Mouse (Mus musculus): ENCODE results near the gene Dlx2. TPM values are rescaled to one million over a fixed set of nuclear protein-coding genes. Genes with fewer than 3 reads are reported as not detected.

Gene Dlx2
- polyA plus RNA-seq, 2 experiments: 3.1 to 3.6 TPM

GRCm38 (mm10) chr2:71499276-71500230 is 47.0 kb downstream of the Dlx2 start:
- Histone ChIP-seq H3K27me3 (ENCODE audit: control insufficient read depth, insufficient read depth, low read length) (no peaks in the 10 kb centered on the region), H3K36me3 (ENCODE audit: control insufficient read depth, insufficient read depth, low read length) (no peaks in the 10 kb centered on the region), H3K27ac (replicated peaks; ENCODE audit: low read depth, low read length) (no peak overlapping the region), H3K9ac (ENCODE audit: low read depth, low read length, severe bottlenecking) (no peak overlapping the region), H3K4me3 (replicated peaks; ENCODE audit: low read length) (no peak overlapping the region), H3K4me1 (ENCODE audit: control insufficient read depth, insufficient read depth, low read length) (peaks cover 20% of the 10 kb centered on the region), H3K9me3 (ENCODE audit: control insufficient read depth, low read length) (no peaks in the 10 kb centered on the region), H3K4me2 (replicated peaks; ENCODE audit: low read depth, low read length, severe bottlenecking) (no peak overlapping the region)
- no peak for DNase-seq (ENCODE audit: low spot score)
- TF ChIP-seq POLR2A (IDR thresholded peaks at IDR 0.05; ENCODE audit: borderline replicate concordance, extremely low read depth, insufficient read depth, insufficient read length): no peak
- ATAC-seq (ENCODE audit: low FRiP score, low read depth): no peak
- 44% methylated on average over 16 of the region's 16 CpGs for WGBS

DNA sequence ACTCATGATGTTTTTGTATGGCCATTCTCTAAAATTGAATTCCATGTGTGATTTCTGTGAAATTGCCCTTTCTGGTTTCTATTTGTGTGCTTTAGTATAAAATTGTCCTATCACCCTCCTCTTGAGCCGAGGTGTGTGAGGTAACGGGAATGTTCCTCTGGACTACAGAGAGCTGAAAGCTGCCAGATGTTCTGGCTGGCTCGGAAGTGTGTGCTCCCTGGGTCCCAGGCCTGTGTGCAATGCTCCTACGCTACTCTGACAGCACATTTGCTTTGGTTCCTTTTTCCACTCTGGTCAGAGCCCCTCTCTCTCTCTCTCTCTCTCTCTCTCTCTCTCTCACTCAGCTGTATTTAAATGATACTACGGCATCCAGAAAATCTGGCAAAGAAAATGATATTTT is 49.4 kb downstream of the Dlx2 start:
- DNase-seq (ENCODE audit: low spot score) (peak; percentile 77), ATAC-seq (ENCODE audit: low FRiP score, low read depth) (peak; percentile 68; the same call in 1 of the 2 replicates)
- Histone ChIP-seq H3K27me3 (ENCODE audit: control insufficient read depth, insufficient read depth, low read length) (no peaks in the 10 kb centered on the region), H3K9me3 (ENCODE audit: control insufficient read depth, low read length) (no peaks in the 10 kb centered on the region), H3K27ac (replicated peaks; ENCODE audit: low read depth, low read length) (0 out of 2 replicates have a peak overlapping the region, but pooled peaks have one; percentile 28), H3K36me3 (ENCODE audit: control insufficient read depth, insufficient read depth, low read length) (no peaks in the 10 kb centered on the region), H3K9ac (ENCODE audit: low read depth, low read length, severe bottlenecking) (no peak overlapping the region), H3K4me2 (replicated peaks; ENCODE audit: low read depth, low read length, severe bottlenecking) (no peak overlapping the region), H3K4me1 (ENCODE audit: control insufficient read depth, insufficient read depth, low read length) (peaks cover 20% of the 10 kb centered on the region), H3K4me3 (replicated peaks; ENCODE audit: low read length) (no peak overlapping the region)
- 10% methylated on average over 5 of the region's 5 CpGs for WGBS
- no peak for TF ChIP-seq POLR2A (IDR thresholded peaks at IDR 0.05; ENCODE audit: borderline replicate concordance, extremely low read depth, insufficient read depth, insufficient read length)

- Histone ChIP-seq H3K27ac (replicated peaks; ENCODE audit: low read depth, low read length) (no peak overlapping the region), H3K27me3 (ENCODE audit: control insufficient read depth, insufficient read depth, low read length) (no peaks in the 10 kb centered on the region), H3K9ac (ENCODE audit: low read depth, low read length, severe bottlenecking) (no peak overlapping the region), H3K4me2 (replicated peaks; ENCODE audit: low read depth, low read length, severe bottlenecking) (no peak overlapping the region), H3K9me3 (ENCODE audit: control insufficient read depth, low read length) (no peaks in the 10 kb centered on the region), H3K4me1 (ENCODE audit: control insufficient read depth, insufficient read depth, low read length) (peaks cover 19% of the 10 kb centered on the region), H3K36me3 (ENCODE audit: control insufficient read depth, insufficient read depth, low read length) (no peaks in the 10 kb centered on the region), H3K4me3 (replicated peaks; ENCODE audit: low read length) (no peak overlapping the region)
- DNase-seq (ENCODE audit: low spot score) (no peak), ATAC-seq (ENCODE audit: low FRiP score, low read depth) (no peak)
- WGBS: 44% methylated on average over 4 of the region's 4 CpGs
- no peak for TF ChIP-seq POLR2A (IDR thresholded peaks at IDR 0.05; ENCODE audit: borderline replicate concordance, extremely low read depth, insufficient read depth, insufficient read length)
Observed at GRCm38 (mm10) chr2:71494971-71495370, 51.6 kb downstream of the Dlx2 start.

GRCm38 (mm10) chr2:71494503-71494902 is 52.1 kb downstream of the Dlx2 start:
- no peak for ATAC-seq (ENCODE audit: low FRiP score, low read depth)
- WGBS: 80% methylated on average over 10 of the region's 10 CpGs
- H3K27me3 ChIP-seq (ENCODE audit: control insufficient read depth, insufficient read depth, low read length): no peaks in the 10 kb centered on the region

More at GRCm38 (mm10) chr2:71494503-71494902, 52.1 kb downstream of the Dlx2 start:
- no peaks in the 10 kb centered on the region for H3K9me3 ChIP-seq (ENCODE audit: control insufficient read depth, low read length)
- H3K9ac ChIP-seq (ENCODE audit: low read depth, low read length, severe bottlenecking): no peak overlapping the region
- DNase-seq (ENCODE audit: low spot score): no peak
- H3K27ac ChIP-seq (replicated peaks; ENCODE audit: low read depth, low read length): no peak overlapping the region
- peaks cover 14% of the 10 kb centered on the region for H3K4me1 ChIP-seq (ENCODE audit: control insufficient read depth, insufficient read depth, low read length)
- H3K36me3 ChIP-seq (ENCODE audit: control insufficient read depth, insufficient read depth, low read length): no peaks in the 10 kb centered on the region
- TF ChIP-seq POLR2A (IDR thresholded peaks at IDR 0.05; ENCODE audit: borderline replicate concordance, extremely low read depth, insufficient read depth, insufficient read length): no peak
- H3K4me3 ChIP-seq (replicated peaks; ENCODE audit: low read length): no peak overlapping the region
- H3K4me2 ChIP-seq (replicated peaks; ENCODE audit: low read depth, low read length, severe bottlenecking): no peak overlapping the region

Other genes with a start within 250 kb of the Dlx2 start
- gene Slc25a12, start 179.0 kb downstream of the Dlx2 start, polyA plus RNA-seq (2012; rRNA removed): 30.9 and 37.1 TPM in 2 replicates
- 33.1 and 34.0 TPM in 2 replicates for gene Slc25a12, start 179.0 kb downstream of the Dlx2 start, polyA plus RNA-seq (2014; fragmentation: Nextera tagmentation; extraction: Ambion mirVana)
- gene Hat1, start 157.8 kb downstream of the Dlx2 start, polyA plus RNA-seq (2012; rRNA removed): 55.3 and 67.3 TPM in 2 replicates
- 93.9 and 97.1 TPM in 2 replicates for gene Hat1, start 157.8 kb downstream of the Dlx2 start, polyA plus RNA-seq (2014; fragmentation: Nextera tagmentation; extraction: Ambion mirVana)
- gene Metap1d, start 93.5 kb downstream of the Dlx2 start, polyA plus RNA-seq (2012; rRNA removed): 79.4 and 86.8 TPM in 2 replicates
- 44.3 and 54.5 TPM in 2 replicates for gene Metap1d, start 93.5 kb downstream of the Dlx2 start, polyA plus RNA-seq (2014; fragmentation: Nextera tagmentation; extraction: Ambion mirVana)
- gene Dlx1, start 18.6 kb downstream of the Dlx2 start, polyA plus RNA-seq (2012; rRNA removed): 4.3 and 6.3 TPM in 2 replicates
- 4.1 and 4.3 TPM in 2 replicates for gene Dlx1, start 18.6 kb downstream of the Dlx2 start, polyA plus RNA-seq (2014; fragmentation: Nextera tagmentation; extraction: Ambion mirVana)
- gene Itga6, start 198.9 kb upstream of the Dlx2 start, polyA plus RNA-seq (2012; rRNA removed): 49.2 and 49.6 TPM in 2 replicates
- gene Itga6, start 198.9 kb upstream of the Dlx2 start, polyA plus RNA-seq (2014; fragmentation: Nextera tagmentation; extraction: Ambion mirVana): 59.1 and 59.6 TPM in 2 replicates

All from limb, embryonic 14.5 days (tissue).